Mouse (Mus musculus) myocyte (in vitro differentiated cells): ENCODE measurements around the gene Tubb3. TPM values are rescaled to one million over a fixed set of nuclear protein-coding genes. Genes with fewer than 3 reads are reported as not detected.

Experiments used
- H3K27me3 ChIP-seq: one replicate; pipeline ENCODE4 v1.6.1; 2011; ENCODE audit not compliant: control insufficient read depth, insufficient read depth, insufficient read length
- H3K36me3 ChIP-seq: one replicate; pipeline ENCODE4 v1.6.1; 2011; ENCODE audit not compliant: control insufficient read depth, insufficient read depth
- H3K4me2 ChIP-seq: one replicate; pipeline ENCODE4 v1.6.1; 2011; ENCODE audit warnings: low read depth, control low read depth
- H3K4me3 ChIP-seq: one replicate; pipeline ENCODE4 v1.5.1; 2011; ENCODE audit warnings: mild to moderate bottlenecking, control low read depth, moderate library complexity
- H3K79me2 ChIP-seq: one replicate; pipeline ENCODE4 v1.6.1; 2011; ENCODE audit not compliant: control insufficient read depth, insufficient read depth
- H3ac ChIP-seq: one replicate; pipeline ENCODE4 v1.6.1; 2011; ENCODE audit not compliant: control insufficient read depth, insufficient read length
- CEBPB ChIP-seq: IDR thresholded peaks from 2 replicates; pipeline ENCODE4 v1.6.1; 2011; ENCODE audit warnings: mild to moderate bottlenecking, moderate library complexity; ENCODE audit not compliant: poor library complexity, insufficient read depth, severe bottlenecking
- E2F4 ChIP-seq: IDR thresholded peaks from one replicate; pipeline ENCODE4 v1.6.1; 2011; ENCODE audit warnings: mild to moderate bottlenecking, control low read depth, moderate library complexity; ENCODE audit not compliant: insufficient read depth
- MAX ChIP-seq: IDR thresholded peaks from one replicate; pipeline ENCODE4 v1.6.1; 2011; ENCODE audit warnings: low read depth, mild to moderate bottlenecking, control low read depth
- MYOD1 ChIP-seq, 3 experiments: IDR thresholded peaks; one replicate each; pipeline ENCODE4 v1.6.1; 2011; ENCODE audit warnings: control low read depth in 2 of 3, low read depth in 2 of 3, mild to moderate bottlenecking in 2 of 3, moderate library complexity in 1 of 3; ENCODE audit not compliant: insufficient read length in 2 of 3, control insufficient read depth in 1 of 3
- MYOG ChIP-seq, 3 experiments: IDR thresholded peaks; one replicate each; pipeline ENCODE4 v1.6.1; 2011; ENCODE audit warnings: control low read depth in 2 of 3, low read depth in 2 of 3, mild to moderate bottlenecking in 2 of 3; ENCODE audit not compliant: insufficient read length in 2 of 3, control insufficient read depth in 1 of 3, insufficient read depth in 1 of 3
- POLR2A ChIP-seq: IDR thresholded peaks from one replicate; pipeline ENCODE4 v1.6.1; 2011; ENCODE audit warnings: low read depth, mild to moderate bottlenecking, control low read depth, moderate library complexity; ENCODE audit not compliant: insufficient read length
- POLR2AphosphoS2 ChIP-seq: IDR thresholded peaks from one replicate; pipeline ENCODE4 v1.6.1; 2011; ENCODE audit warnings: low read depth, control low read depth; ENCODE audit not compliant: insufficient read length
- REST ChIP-seq: IDR thresholded peaks from one replicate; pipeline ENCODE4 v1.6.1; 2011; ENCODE audit warnings: mild to moderate bottlenecking, control low read depth, moderate library complexity; ENCODE audit not compliant: insufficient read depth, insufficient read length
- SRF ChIP-seq: IDR thresholded peaks from one replicate; pipeline ENCODE4 v1.6.1; 2011; ENCODE audit warnings: low read depth; ENCODE audit not compliant: control insufficient read depth, insufficient read length
- TCF12 ChIP-seq: IDR thresholded peaks from one replicate; pipeline ENCODE4 v1.6.1; 2011; ENCODE audit warnings: mild to moderate bottlenecking, control low read depth; ENCODE audit not compliant: poor library complexity, insufficient read depth, severe bottlenecking
- TCF3 ChIP-seq: IDR thresholded peaks from one replicate; pipeline ENCODE4 v1.6.1; 2011; ENCODE audit warnings: low read depth, control low read depth; ENCODE audit not compliant: insufficient read length
- USF1 ChIP-seq: IDR thresholded peaks from one replicate; pipeline ENCODE4 v1.6.1; 2011; ENCODE audit warnings: low read depth, mild to moderate bottlenecking, control low read depth, moderate library complexity
- polyA plus RNA-seq: library from polyadenylated mRNA; unstranded; fragments of >200 nt; fragmentation: generic; extraction: Trizol; gene quantifications from one replicate; pipeline ENCODE4 v1.2.1, GENCODE M21; 2012; ENCODE audit warnings: missing spikeins

Gene Tubb3
- polyA plus RNA-seq, 1 experiment, result 85.5 TPM

- H3K4me3 ChIP-seq, result no peak overlapping the region
- H3K27me3 ChIP-seq, result no peaks in the 10 kb centered on the region
- H3K36me3 ChIP-seq, result peaks cover 13% of the 10 kb centered on the region
- H3K4me2 ChIP-seq, result no peak overlapping the region
- TF ChIP-seq TCF12, result no peak
- no peak for TF ChIP-seq REST
- peaks cover 9% of the 10 kb centered on the region for H3K79me2 ChIP-seq
- H3ac ChIP-seq, result no peak overlapping the region
Observed at GRCm38 (mm10) chr8:123416944-123417555, 5.8 kb downstream of the Tubb3 start.

GRCm38 (mm10) chr8:123419711-123420110 is 8.5 kb downstream of the Tubb3 start:
- Histone ChIP-seq H3K4me3 (no peak overlapping the region), H3K79me2 (peaks cover 4% of the 10 kb centered on the region), H3K4me2 (no peak overlapping the region), H3K27me3 (no peaks in the 10 kb centered on the region), H3ac (no peak overlapping the region), H3K36me3 (peaks cover 13% of the 10 kb centered on the region)
- TF ChIP-seq MYOD1 (IDR thresholded peaks at IDR 0.05; ENCODE audit: control insufficient read depth in 1 of 3, insufficient read length in 2 of 3, low read depth in 2 of 3), result no peak
- no peak for TF ChIP-seq REST
- no peak for TF ChIP-seq MYOG (IDR thresholded peaks at IDR 0.05; ENCODE audit: control insufficient read depth in 1 of 3, insufficient read depth in 1 of 3, insufficient read length in 2 of 3, low read depth in 2 of 3)
- TF ChIP-seq CEBPB, result no peak
- TF ChIP-seq SRF, result no peak
- no peak for TF ChIP-seq USF1
- no peak for TF ChIP-seq TCF12
- TF ChIP-seq E2F4, result no peak
- TF ChIP-seq MAX, result no peak
- no peak for TF ChIP-seq POLR2A
- TF ChIP-seq POLR2AphosphoS2, result no peak
- no peak for TF ChIP-seq TCF3

- Histone ChIP-seq H3K27me3 (no peaks in the 10 kb centered on the region), H3ac (no peak overlapping the region), H3K4me2 (no peak overlapping the region), H3K79me2 (no peaks in the 10 kb centered on the region), H3K36me3 (peaks cover 13% of the 10 kb centered on the region), H3K4me3 (no peak overlapping the region)
- no peak for TF ChIP-seq E2F4
- TF ChIP-seq SRF, result no peak
- TF ChIP-seq TCF12, result no peak
- TF ChIP-seq MYOD1 (IDR thresholded peaks at IDR 0.05; ENCODE audit: control insufficient read depth in 1 of 3, insufficient read length in 2 of 3, low read depth in 2 of 3), result no peak
- no peak for TF ChIP-seq TCF3
- no peak for TF ChIP-seq REST
- no peak for TF ChIP-seq POLR2AphosphoS2
- TF ChIP-seq CEBPB, result no peak
- TF ChIP-seq POLR2A, result no peak
- TF ChIP-seq MYOG (IDR thresholded peaks at IDR 0.05; ENCODE audit: control insufficient read depth in 1 of 3, insufficient read depth in 1 of 3, insufficient read length in 2 of 3, low read depth in 2 of 3), result no peak
- TF ChIP-seq MAX, result no peak
Observed at GRCm38 (mm10) chr8:123420525-123421281, 9.5 kb downstream of the Tubb3 start.

- Histone ChIP-seq H3K79me2 (no peaks in the 10 kb centered on the region), H3K4me3 (no peak overlapping the region), H3K36me3 (peaks cover 13% of the 10 kb centered on the region), H3K27me3 (no peaks in the 10 kb centered on the region), H3ac (no peak overlapping the region), H3K4me2 (no peak overlapping the region)
- no peak for TF ChIP-seq MAX
- TF ChIP-seq TCF3, result no peak
- TF ChIP-seq TCF12, result no peak
- TF ChIP-seq USF1, result no peak
- TF ChIP-seq MYOD1 (IDR thresholded peaks at IDR 0.05; ENCODE audit: control insufficient read depth in 1 of 3, insufficient read length in 2 of 3, low read depth in 2 of 3), result no peak
- TF ChIP-seq CEBPB, result no peak
- no peak for TF ChIP-seq E2F4
- TF ChIP-seq POLR2A, result no peak
- no peak for TF ChIP-seq POLR2AphosphoS2
- no peak for TF ChIP-seq SRF
- TF ChIP-seq REST, result no peak
- no peak for TF ChIP-seq MYOG (IDR thresholded peaks at IDR 0.05; ENCODE audit: control insufficient read depth in 1 of 3, insufficient read depth in 1 of 3, insufficient read length in 2 of 3, low read depth in 2 of 3)
Observed at GRCm38 (mm10) chr8:123421325-123421724, 10.1 kb downstream of the Tubb3 start.
